Mouse (Mus musculus) hematopoietic stem cell, adult 5-6 weeks (primary cell): ENCODE results near the gene Pde4c. TPM values are rescaled to one million over a fixed set of nuclear protein-coding genes. Genes with fewer than 3 reads are reported as not detected.

Experiments
- ATAC-seq, 2 experiments: fragments of 125-278 bp in 1 of 2; replicated peaks in 1 of 2; 2 replicates each; pipeline ENCODE4 v1.8.0; 2016 to 2017; ENCODE audit warnings: inconsistent platforms in 2 of 2, mild to moderate bottlenecking in 2 of 2, moderate number of reproducible peaks in 2 of 2, low read depth in 1 of 2, moderate TSS enrichment in 1 of 2; ENCODE audit not compliant: low FRiP score in 2 of 2, poor library complexity in 2 of 2, severe bottlenecking in 2 of 2, insufficient read depth in 1 of 2, low TSS enrichment in 1 of 2
- total RNA-seq: library from RNA; stranded (forward); fragments of 172-1452, 232-1000 nt; gene quantifications from 2 replicates; pipeline ENCODE4 v1.2.3, GENCODE M21; 2017

Gene Pde4c
- total RNA-seq, 1 experiment from 2014 or later: 1.0 TPM

GRCm38 (mm10) chr8:70695318-70696018, 28.1 kb upstream of the Pde4c start:
- peak; percentile 20 to 22 for ATAC-seq

- ATAC-seq: no peak
Observed at GRCm38 (mm10) chr8:70696019-70696885, 27.3 kb upstream of the Pde4c start.

GRCm38 (mm10) chr8:70696946-70697345, 26.6 kb upstream of the Pde4c start:
- ATAC-seq: no peak

GRCm38 (mm10) chr8:70697366-70698250, 25.9 kb upstream of the Pde4c start:
- ATAC-seq: no peak

GRCm38 (mm10) chr8:70698310-70699109, 25.0 kb upstream of the Pde4c start, which contains the start of gene Jund:
Jund (plus strand) TSS chr8:70698949.
- peak; percentile 43 for ATAC-seq

GRCm38 (mm10) chr8:70699116-70699833, 24.2 kb upstream of the Pde4c start:
- peak in 1 of 2 experiments; percentile 10; a peak in 2 of 4 replicates for ATAC-seq

- no peak for ATAC-seq
Observed at GRCm38 (mm10) chr8:70699834-70700554, 23.5 kb upstream of the Pde4c start.

- ATAC-seq: peak; percentile 2 to 4; a peak in 2 of 4 replicates
Observed at GRCm38 (mm10) chr8:70700555-70700922, 23.0 kb upstream of the Pde4c start.

- ATAC-seq: no peak; a peak in 1 of 4 replicates
Observed at GRCm38 (mm10) chr8:70701048-70701981, 22.2 kb upstream of the Pde4c start.

- ATAC-seq: no peak
Observed at GRCm38 (mm10) chr8:70701982-70702841, 21.3 kb upstream of the Pde4c start.

GRCm38 (mm10) chr8:70702842-70703182, 20.7 kb upstream of the Pde4c start:
- ATAC-seq: no peak; a peak in 1 of 4 replicates

GRCm38 (mm10) chr8:70703287-70703686, 20.2 kb upstream of the Pde4c start, which contains the start of gene Iqcn:
Iqcn (plus strand) TSS chr8:70703457.
- no peak for ATAC-seq

GRCm38 (mm10) chr8:70708281-70708680, 15.2 kb upstream of the Pde4c start:
- no peak for ATAC-seq

- ATAC-seq: no peak
Observed at GRCm38 (mm10) chr8:70709794-70710193, 13.7 kb upstream of the Pde4c start.
